Mouse (Mus musculus) spleen, adult 2 months (tissue): ENCODE results near the gene Krt19. TPM values are rescaled to one million over a fixed set of nuclear protein-coding genes. Genes with fewer than 3 reads are reported as not detected.

Source experiments
- DNase-seq, 2 experiments: peaks; one replicate each; pipeline versions ENCODE4 v3.0.0 to v3.0.0-alpha.2; 2012 to 2021; ENCODE audit warnings: low spot score in 2 of 2, low read depth in 1 of 2
- H3K27ac ChIP-seq: fragments of 200-500 bp; 2 replicates; pipeline ENCODE4 v1.5.1; 2012; ENCODE audit warnings: low read length, inconsistent platforms; ENCODE audit not compliant: insufficient read depth
- H3K27me3 ChIP-seq: fragments of 200-500 bp; 2 replicates; pipeline ENCODE4 v1.6.1; 2012; ENCODE audit warnings: mild to moderate bottlenecking, moderate library complexity, low read length, inconsistent platforms; ENCODE audit not compliant: control insufficient read depth, insufficient read depth
- H3K36me3 ChIP-seq: fragments of 200-500 bp; 2 replicates; pipeline ENCODE4 v1.6.1; 2012; ENCODE audit warnings: mild to moderate bottlenecking, low read length, inconsistent platforms; ENCODE audit not compliant: control insufficient read depth, insufficient read depth
- H3K4me1 ChIP-seq: fragments of 200-500 bp; 2 replicates; pipeline ENCODE4 v1.6.1; 2011; ENCODE audit warnings: inconsistent platforms; ENCODE audit not compliant: control insufficient read depth, insufficient read depth, insufficient read length
- H3K4me3 ChIP-seq: fragments of 200-500 bp; 2 replicates; pipeline ENCODE4 v1.5.1; 2011; ENCODE audit warnings: mild to moderate bottlenecking, inconsistent platforms; ENCODE audit not compliant: insufficient read depth, insufficient read length; ENCODE audit errors: extremely low read depth
- CTCF ChIP-seq: fragments of 200-500 bp; IDR thresholded peaks from 2 replicates; pipeline ENCODE4 v1.5.1; 2011; ENCODE audit warnings: mild to moderate bottlenecking, inconsistent platforms; ENCODE audit not compliant: insufficient read depth, insufficient read length, insufficient replicate concordance; ENCODE audit errors: extremely low read depth
- POLR2A ChIP-seq: fragments of 200-500 bp; IDR thresholded peaks from 2 replicates; pipeline ENCODE4 v1.6.1; 2011; ENCODE audit warnings: low read depth, low read length, inconsistent platforms
- WGBS: fragments of 180-500 bp; shearing (Covaris S2); methylation state at CpG from one replicate; pipeline ENCODE4 v1.1.7; 2018; 5-methylcytosine and 5-hydroxymethylcytosine counted together
- polyA plus RNA-seq: library from polyadenylated mRNA; depleted of rRNA; stranded (reverse); fragments of >200 nt; gene quantifications from 2 replicates; pipeline ENCODE4 v1.2.3, GENCODE M21; 2012

The Krt19 gene
- polyA plus RNA-seq, 1 experiment, result 3.2 TPM

DNA sequence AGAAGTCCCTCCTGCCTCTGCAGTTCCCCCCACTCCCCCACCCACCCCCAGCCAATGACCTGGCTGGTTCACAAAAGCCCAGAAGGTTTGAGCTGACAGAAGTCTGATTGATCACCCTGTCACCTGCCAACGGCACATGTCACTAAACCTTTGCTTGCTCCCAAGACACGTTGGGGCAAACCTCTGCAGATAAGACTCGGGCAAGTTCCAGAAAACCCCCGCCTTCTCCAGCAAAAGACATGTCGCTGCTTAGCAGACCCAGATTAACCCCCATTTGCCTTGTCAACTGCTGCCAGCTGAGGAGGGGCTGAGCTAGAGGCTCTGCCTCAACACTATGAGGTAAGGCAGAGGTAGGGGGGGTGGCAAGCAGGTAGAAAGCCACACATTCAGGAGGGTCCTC is 11.9 kb downstream of the Krt19 start:
- no peak for TF ChIP-seq CTCF
- TF ChIP-seq POLR2A, result no peak
- no peaks in the 10 kb centered on the region for H3K36me3 ChIP-seq
- no peak for DNase-seq
- 46% methylated on average over 5 of the region's 5 CpGs for whole genome bisulfite sequencing
- H3K4me3 ChIP-seq, result no peak overlapping the region
- no peaks in the 10 kb centered on the region for H3K27me3 ChIP-seq
- H3K27ac ChIP-seq, result no peak overlapping the region
- no peaks in the 10 kb centered on the region for H3K4me1 ChIP-seq

DNA sequence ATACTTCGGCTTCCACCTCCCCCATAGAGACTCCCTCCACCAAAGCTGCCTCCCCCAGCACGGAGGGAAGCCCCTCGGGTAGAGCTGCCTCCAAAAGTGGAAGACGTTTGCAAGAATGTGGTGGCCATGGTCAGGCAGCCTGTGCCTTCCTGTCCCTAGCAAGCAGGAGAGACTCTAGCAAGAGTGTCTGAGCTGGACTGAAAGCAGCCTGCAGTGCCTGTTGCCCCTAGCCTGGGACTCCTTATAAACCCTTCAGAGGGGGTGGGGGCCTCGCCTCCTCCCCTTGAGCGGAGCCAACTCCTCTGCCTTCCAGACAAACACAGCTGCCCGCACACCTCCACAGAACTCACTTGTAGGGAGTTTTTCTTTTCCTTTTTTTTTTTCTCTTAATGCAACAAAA is 12.7 kb downstream of the Krt19 start, which contains the start of gene Krt15:
Gene Krt15, minus strand, starts transcription at position 198 of the 400 bp plus-strand sequence.
- Histone ChIP-seq H3K27me3 (no peaks in the 10 kb centered on the region), H3K36me3 (no peaks in the 10 kb centered on the region), H3K27ac (no peak within 1 kb of the TSS), H3K4me3 (no peak within 1 kb of the TSS), H3K4me1 (no peaks in the 10 kb centered on the region)
- WGBS, result 65% methylated on average over 7 of the region's 7 CpGs
- DNase-seq, result no peak
- TF ChIP-seq CTCF (no peak), POLR2A (no peak)

DNA sequence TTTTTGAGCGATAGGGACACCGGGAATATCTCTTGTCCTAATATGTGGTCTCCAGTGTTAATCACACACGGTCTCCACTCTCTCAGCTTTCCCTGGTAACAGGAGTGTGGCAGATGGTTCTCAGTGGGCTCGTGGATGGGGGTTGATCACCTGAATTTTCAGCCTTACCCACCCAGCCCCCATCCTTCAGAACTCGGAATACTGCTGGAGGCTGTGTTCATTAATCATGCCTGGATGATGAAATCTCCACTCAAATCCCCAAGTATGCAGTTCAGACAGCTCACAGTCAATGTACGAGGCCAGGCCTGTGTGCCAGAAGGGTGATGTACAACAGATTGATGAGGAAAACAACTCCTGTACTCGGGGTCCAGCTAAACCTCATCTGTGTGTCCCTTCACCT is 23.6 kb downstream of the Krt19 start:
- H3K36me3 ChIP-seq, result no peaks in the 10 kb centered on the region
- H3K4me3 ChIP-seq, result no peak overlapping the region
- DNase-seq, result no peak
- 82% methylated on average over 7 of the region's 7 CpGs for WGBS
- H3K27me3 ChIP-seq, result no peaks in the 10 kb centered on the region
- TF ChIP-seq CTCF (no peak), POLR2A (no peak)
- H3K4me1 ChIP-seq, result no peaks in the 10 kb centered on the region
- no peak overlapping the region for H3K27ac ChIP-seq

DNA sequence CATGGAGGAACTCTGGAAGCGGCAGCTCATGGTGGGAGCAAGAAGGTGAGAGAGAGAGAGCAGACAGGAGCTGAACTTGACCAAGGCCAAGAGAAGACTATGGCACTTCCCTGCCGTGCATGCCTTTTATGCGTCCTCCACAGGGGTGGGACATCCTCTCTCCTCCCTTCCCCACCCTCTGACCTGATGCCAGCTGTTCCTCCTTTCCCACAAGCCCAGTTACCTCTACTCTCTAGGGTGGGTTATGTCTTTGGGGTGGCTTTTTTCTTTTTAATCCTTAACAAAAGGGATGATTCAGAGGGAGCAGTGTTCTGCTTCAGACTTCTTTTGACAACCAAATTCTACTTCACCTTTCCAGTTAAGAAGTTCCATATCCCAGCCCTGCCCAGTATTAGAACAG is 27.0 kb downstream of the Krt19 start, which contains the start of gene Krt13:
Gene Krt13, minus strand, starts transcription at position 101 of the 400 bp plus-strand sequence.
- TF ChIP-seq CTCF (no peak), POLR2A (no peak)
- Histone ChIP-seq H3K27me3 (no peaks in the 10 kb centered on the region), H3K4me1 (no peaks in the 10 kb centered on the region), H3K27ac (no peak within 1 kb of the TSS), H3K36me3 (no peaks in the 10 kb centered on the region), H3K4me3 (no peak within 1 kb of the TSS)
- no peak for DNase-seq
- WGBS, result 56% methylated on average over 3 of the region's 3 CpGs

DNA sequence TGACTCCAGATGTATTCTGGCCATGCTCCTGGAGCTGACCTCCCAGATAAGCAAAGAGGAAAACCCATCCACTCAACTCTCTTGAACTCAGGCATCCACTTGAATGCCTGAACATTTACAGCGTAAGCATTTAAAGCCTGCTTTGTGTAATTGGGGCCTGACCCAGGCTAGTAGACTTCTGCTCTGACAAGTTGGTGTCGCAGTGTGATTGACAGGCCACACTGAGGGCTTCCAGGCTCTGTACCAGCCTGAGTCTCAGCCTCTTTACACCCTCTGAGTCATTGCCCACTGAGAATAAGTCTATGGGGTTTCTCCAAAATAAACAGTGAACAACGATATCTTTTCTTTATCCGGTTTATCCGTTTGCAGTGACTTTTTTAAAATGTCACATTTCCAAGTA is 28.1 kb downstream of the Krt19 start:
- Histone ChIP-seq H3K4me1 (no peaks in the 10 kb centered on the region), H3K27me3 (no peaks in the 10 kb centered on the region), H3K4me3 (no peak overlapping the region), H3K27ac (no peak overlapping the region), H3K36me3 (no peaks in the 10 kb centered on the region)
- TF ChIP-seq POLR2A (no peak), CTCF (no peak)
- WGBS, result 86% methylated on average over 5 of the region's 5 CpGs
- no peak for DNase-seq

DNA sequence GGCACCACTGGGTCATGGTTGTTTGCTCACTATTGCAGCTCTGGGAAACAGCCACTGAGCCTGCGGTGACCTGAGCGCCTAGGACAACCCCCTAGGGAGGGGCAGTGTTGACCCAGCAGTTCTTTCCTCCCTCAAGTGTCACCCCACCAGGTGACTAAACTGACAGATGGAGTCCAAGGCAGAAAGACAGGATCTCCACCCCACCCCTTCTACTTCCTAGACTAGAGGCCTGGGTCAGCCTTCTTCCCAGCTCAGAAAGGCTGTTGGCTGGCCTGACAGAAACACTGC is 34.8 kb downstream of the Krt19 start:
- TF ChIP-seq CTCF (no peak), POLR2A (no peak)
- Histone ChIP-seq H3K36me3 (no peaks in the 10 kb centered on the region), H3K4me3 (no peak overlapping the region), H3K27me3 (no peaks in the 10 kb centered on the region), H3K27ac (no peak overlapping the region), H3K4me1 (no peaks in the 10 kb centered on the region)
- DNase-seq, result no peak
- 81% methylated on average over 2 of the region's 2 CpGs for WGBS

DNA sequence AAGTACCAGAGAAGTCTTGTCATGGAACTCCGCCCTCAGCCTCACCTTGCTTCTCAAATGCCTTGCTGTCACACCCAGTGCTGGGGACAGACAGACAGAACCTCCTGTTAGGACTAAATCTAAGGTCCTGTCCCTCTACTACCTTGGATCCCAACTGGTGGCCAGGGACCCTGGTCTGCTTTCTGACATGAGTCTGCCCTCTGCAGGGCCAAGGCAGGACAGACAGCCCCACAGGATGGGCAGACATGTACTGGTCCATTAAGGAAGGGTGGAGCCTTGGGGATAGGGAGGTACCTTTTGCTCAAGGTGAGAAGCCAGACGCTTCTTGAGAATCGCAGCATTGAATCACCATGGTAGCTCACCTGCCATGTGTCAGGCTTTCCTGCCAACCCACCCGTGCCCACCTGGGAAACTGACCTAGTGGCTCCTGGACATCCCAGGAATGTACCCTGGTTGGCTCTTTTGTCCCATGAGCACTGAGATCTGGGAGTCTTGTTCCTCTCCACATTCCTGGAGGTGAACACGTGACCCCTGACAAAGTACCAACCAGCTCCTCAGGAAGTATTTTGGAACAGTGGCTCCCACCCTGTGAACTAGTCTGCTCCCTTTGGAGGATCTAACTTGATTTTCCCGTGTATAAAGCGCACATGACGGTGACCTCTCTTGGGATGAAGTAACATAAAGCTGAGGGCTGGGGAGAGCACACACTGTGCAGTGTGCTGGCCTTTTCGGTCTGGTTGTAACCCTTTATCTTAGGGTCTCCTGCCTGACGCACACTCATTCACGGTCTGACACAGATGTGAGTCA is 35.3 kb downstream of the Krt19 start:
- DNase-seq, result no peak
- Histone ChIP-seq H3K27me3 (no peaks in the 10 kb centered on the region), H3K36me3 (no peaks in the 10 kb centered on the region), H3K27ac (no peak overlapping the region), H3K4me3 (no peak overlapping the region), H3K4me1 (no peaks in the 10 kb centered on the region)
- TF ChIP-seq POLR2A (no peak), CTCF (no peak)
- WGBS, result 85% methylated on average over 11 of the region's 11 CpGs
